Mouse (Mus musculus) limb, embryonic 10.5 days (tissue): ENCODE results near the gene Usp48. TPM values are rescaled to one million over a fixed set of nuclear protein-coding genes. Genes with fewer than 3 reads are reported as not detected.

Experiments
- DNase-seq: peaks from one replicate; pipeline ENCODE4 v3.0.0-alpha.2; 2017; ENCODE audit warnings: low spot score
- H3K27ac ChIP-seq: fragments of 300-500 bp; sonication (generic); 2 replicates; pipeline ENCODE4 v1.5.1; 2016; ENCODE audit warnings: mild to moderate bottlenecking
- H3K27me3 ChIP-seq: fragments of 300-500 bp; sonication (generic); 2 replicates; pipeline ENCODE4 v1.6.1; 2016; ENCODE audit warnings: low read depth, mild to moderate bottlenecking; ENCODE audit not compliant: poor library complexity, severe bottlenecking
- H3K36me3 ChIP-seq: fragments of 300-500 bp; sonication (generic); 2 replicates; pipeline ENCODE4 v1.6.1; 2016; ENCODE audit warnings: mild to moderate bottlenecking, moderate library complexity
- H3K4me1 ChIP-seq: fragments of 300-500 bp; sonication (generic); 2 replicates; pipeline ENCODE4 v1.6.1; 2016
- H3K4me3 ChIP-seq: fragments of 300-500 bp; sonication (generic); 2 replicates; pipeline ENCODE4 v1.5.1; 2016; ENCODE audit warnings: mild to moderate bottlenecking, moderate library complexity
- H3K9me3 ChIP-seq: fragments of 300-500 bp; sonication (generic); replicated peaks from 2 replicates; pipeline ENCODE4 v1.6.1; 2016; ENCODE audit warnings: mild to moderate bottlenecking
- WGBS: fragments of 180-500 bp; shearing (Covaris S2); methylation state at CpG from one replicate; pipeline ENCODE4 v1.1.7; 2016; 5-methylcytosine and 5-hydroxymethylcytosine counted together
- polyA plus RNA-seq: library from polyadenylated mRNA; unstranded; fragments of >200 nt; fragmentation: Nextera tagmentation; extraction: Ambion mirVana; gene quantifications from 2 replicates; pipeline ENCODE4 v1.2.1, GENCODE M21; 2016

The Usp48 gene
- polyA plus RNA-seq, 1 experiment from 2014 or later, result 80.2 TPM

DNA sequence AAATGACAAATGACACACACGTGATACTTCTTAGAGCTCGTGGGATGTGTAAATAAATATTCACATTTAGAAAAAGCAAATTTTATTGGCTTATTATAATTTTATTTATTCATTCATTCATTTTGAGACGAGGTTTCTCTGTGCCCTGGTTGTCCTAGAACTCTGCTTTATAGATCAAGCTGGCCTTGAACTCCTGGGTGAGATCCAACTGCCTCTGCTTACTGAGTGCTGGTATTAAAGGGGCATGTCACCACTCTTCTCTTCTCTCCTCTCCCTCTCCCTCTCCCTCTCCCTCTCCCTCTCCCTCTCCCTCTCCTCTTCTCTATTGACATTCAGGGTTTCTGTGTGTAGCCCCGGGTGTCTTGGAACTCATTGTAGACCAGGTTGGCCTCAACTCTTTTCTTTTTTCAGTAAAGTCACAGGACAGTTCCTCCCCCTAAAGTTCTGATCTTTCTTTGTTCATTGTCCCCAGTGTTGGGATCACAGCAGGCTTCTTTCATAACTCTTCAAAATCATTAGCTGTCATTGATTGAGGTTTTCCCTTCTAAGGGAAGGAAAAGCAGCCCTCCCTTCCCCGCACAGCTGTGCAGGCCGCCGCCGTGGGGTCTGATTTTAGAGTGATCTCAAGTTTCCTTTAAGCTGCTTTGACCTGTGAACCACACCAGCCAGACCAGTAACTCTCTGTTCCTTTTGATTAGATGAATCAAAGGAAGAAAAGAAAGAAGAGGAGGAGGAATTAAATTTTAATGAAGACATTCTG lies 34.1 kb downstream of the Usp48 start:
- no peaks in the 10 kb centered on the region for H3K4me1 ChIP-seq
- H3K27me3 ChIP-seq, result no peaks in the 10 kb centered on the region
- WGBS, result 79% methylated on average over 8 of the region's 8 CpGs
- H3K9me3 ChIP-seq, result no peaks in the 10 kb centered on the region
- H3K36me3 ChIP-seq, result peaks cover 99% of the 10 kb centered on the region
- no peak for DNase-seq
- H3K27ac ChIP-seq, result no peak overlapping the region
- H3K4me3 ChIP-seq, result no peak overlapping the region

DNA sequence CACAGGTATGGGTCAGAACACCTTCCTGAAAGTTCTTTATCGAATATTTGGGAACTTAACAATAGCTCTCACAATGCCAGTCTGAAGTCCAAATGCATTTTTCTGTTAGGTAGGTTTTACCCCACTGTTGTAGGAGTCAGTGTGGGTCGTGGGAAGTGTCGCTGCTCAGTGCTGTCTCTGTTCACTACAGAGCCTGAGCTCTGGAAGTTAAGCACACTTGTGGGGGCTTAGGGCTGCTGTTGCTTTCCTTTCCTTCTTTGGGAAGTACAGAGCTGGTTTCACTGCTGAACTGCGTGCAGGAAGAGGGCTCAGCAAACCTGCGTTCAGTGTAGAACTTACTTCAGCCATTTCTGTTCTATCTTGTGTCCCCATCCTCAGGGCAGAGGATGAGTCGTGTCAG lies 34.8 kb downstream of the Usp48 start:
- Histone ChIP-seq H3K4me3 (no peak overlapping the region), H3K9me3 (no peaks in the 10 kb centered on the region), H3K4me1 (no peaks in the 10 kb centered on the region), H3K27me3 (no peaks in the 10 kb centered on the region), H3K36me3 (peaks cover 99% of the 10 kb centered on the region), H3K27ac (no peak overlapping the region)
- no peak for DNase-seq
- WGBS, result 89% methylated on average over 6 of the region's 6 CpGs

DNA sequence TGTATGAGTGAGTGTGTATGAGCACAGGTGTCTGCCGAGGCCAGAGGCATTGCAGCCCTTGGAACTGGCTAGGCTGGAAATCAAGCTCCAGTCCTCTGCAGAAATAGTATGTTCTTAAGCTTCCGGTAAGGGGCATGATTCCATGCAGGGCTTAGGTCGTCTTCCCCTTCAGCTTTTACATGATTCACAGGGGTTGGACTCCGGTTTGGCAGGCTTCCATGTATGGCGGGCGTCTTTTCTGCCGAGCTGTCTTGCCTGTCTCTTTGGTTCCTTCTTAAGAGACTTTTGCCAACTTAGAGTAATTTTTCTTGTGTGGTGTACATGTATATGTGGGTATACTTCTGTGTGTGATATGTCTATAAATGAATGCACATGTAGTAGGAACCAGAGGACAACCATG lies 35.8 kb downstream of the Usp48 start:
- H3K9me3 ChIP-seq, result no peaks in the 10 kb centered on the region
- no peak overlapping the region for H3K27ac ChIP-seq
- 97% methylated on average over 7 of the region's 7 CpGs for WGBS
- no peaks in the 10 kb centered on the region for H3K27me3 ChIP-seq
- no peaks in the 10 kb centered on the region for H3K4me1 ChIP-seq
- no peak overlapping the region for H3K4me3 ChIP-seq
- DNase-seq, result no peak
- H3K36me3 ChIP-seq, result peaks cover 99% of the 10 kb centered on the region

DNA sequence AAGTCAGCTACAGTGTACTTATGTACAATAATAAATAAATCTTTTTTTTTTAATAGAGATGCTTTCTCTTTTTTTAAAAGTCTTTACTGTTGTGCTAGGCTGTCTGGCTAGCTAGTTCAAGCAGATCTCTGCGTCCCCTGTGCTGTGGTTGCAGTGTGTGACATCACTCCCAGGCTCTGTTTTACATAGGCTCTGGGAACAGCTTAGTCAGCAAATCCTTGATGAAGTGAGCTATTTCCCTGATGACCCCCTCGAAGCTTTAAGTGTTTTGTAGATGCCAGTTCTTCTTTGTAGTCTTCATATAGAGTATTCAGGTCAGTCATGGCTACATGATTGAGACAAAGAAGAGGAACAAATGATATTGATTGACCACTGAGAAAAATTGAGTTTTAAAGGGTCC lies 36.6 kb downstream of the Usp48 start:
- Histone ChIP-seq H3K36me3 (peaks cover 99% of the 10 kb centered on the region), H3K4me1 (no peaks in the 10 kb centered on the region), H3K27ac (no peak overlapping the region), H3K9me3 (no peaks in the 10 kb centered on the region), H3K27me3 (no peaks in the 10 kb centered on the region), H3K4me3 (no peak overlapping the region)
- no peak for DNase-seq
- WGBS, result 90% methylated on average over 2 of the region's 2 CpGs

DNA sequence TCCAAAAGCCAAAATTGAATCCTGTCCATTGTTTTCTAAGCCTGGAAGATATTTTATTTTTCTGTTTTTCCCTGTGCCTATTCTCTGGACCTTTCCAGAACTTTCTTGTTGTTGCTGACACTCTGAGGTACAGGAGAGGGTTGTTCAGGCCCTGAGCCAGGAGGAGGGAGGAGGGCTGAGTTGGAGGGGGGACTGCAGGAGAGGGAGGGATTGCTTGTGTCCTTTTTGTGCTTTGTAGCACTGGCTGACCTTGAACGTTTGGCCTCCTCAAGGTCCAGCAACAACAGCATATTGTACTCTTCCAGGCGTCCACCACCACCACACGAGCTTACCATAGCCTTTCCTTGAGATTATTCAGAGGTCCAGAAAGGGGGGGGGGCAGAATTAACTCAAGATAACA lies 38.0 kb downstream of the Usp48 start:
- Histone ChIP-seq H3K27ac (no peak overlapping the region), H3K27me3 (no peaks in the 10 kb centered on the region), H3K4me1 (no peaks in the 10 kb centered on the region), H3K4me3 (no peak overlapping the region), H3K36me3 (peaks cover 99% of the 10 kb centered on the region), H3K9me3 (no peaks in the 10 kb centered on the region)
- 90% methylated on average over 3 of the region's 3 CpGs for WGBS
- DNase-seq, result no peak

DNA sequence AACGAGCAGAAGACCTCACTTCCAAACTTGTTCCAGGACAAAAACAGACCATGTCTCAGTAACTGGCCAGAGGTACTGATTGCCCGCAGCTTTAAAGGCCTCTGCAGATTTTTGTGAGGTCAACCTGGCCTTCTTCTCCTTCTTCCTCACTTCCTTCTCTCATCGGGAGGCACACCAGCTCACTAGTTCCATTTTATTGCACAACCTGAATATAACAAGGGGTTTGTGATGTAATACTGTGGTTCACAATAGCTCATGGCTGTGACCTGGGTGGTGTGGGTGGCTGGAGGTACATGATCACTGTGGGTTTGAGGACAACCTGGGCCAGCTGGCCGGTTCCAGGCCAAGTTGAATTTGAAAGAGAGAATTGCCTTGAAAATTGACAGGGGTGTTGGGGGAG lies 39.8 kb downstream of the Usp48 start:
- no peak overlapping the region for H3K27ac ChIP-seq
- peaks cover 99% of the 10 kb centered on the region for H3K36me3 ChIP-seq
- no peaks in the 10 kb centered on the region for H3K27me3 ChIP-seq
- 92% methylated on average over 4 of the region's 4 CpGs for whole genome bisulfite sequencing
- no peaks in the 10 kb centered on the region for H3K9me3 ChIP-seq
- H3K4me3 ChIP-seq, result no peak overlapping the region
- no peaks in the 10 kb centered on the region for H3K4me1 ChIP-seq
- DNase-seq, result no peak

DNA sequence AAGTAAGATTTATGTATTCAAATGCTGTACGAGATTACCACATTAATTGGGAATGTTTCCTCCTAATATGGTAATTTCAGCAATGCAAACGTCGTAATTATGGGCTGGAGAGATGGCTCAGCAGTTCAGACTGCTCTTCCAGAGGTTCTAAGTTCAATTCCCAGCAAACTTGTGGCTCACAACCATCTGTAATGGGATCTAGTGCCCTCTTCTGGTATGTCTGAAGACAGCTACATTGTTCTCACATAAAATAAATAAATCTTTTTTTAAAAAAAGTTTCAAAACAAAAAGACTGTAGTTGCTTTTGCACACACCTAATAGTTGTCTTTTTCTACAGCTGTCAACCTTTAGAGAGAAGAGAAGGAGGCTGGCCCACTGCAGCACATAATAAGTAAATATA lies 43.0 kb downstream of the Usp48 start:
- DNase-seq, result no peak
- no peaks in the 10 kb centered on the region for H3K27me3 ChIP-seq
- H3K36me3 ChIP-seq, result peaks cover 99% of the 10 kb centered on the region
- H3K9me3 ChIP-seq, result no peaks in the 10 kb centered on the region
- WGBS, result 94% methylated on average over 3 of the region's 3 CpGs
- no peaks in the 10 kb centered on the region for H3K4me1 ChIP-seq
- H3K27ac ChIP-seq, result no peak overlapping the region
- no peak overlapping the region for H3K4me3 ChIP-seq

DNA sequence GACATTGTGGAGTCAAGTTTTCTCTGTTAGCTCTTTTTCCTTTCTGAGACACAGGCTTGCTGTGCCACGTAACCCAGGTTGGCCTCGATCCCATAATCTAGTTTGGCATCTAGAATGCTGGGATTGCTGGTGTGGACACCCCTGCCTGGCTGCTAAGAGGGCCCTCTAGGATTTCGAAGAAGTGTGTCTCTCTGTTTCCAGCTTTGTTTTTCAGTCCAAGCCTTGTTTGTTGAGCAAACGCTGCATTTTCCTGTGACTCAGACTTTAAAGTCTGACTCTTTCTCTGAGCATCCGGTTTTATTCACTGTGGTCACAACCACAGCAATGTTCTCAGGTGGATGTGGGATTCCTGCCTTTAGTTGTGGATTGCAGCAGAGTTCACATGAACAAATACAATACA lies 48.0 kb downstream of the Usp48 start:
- H3K4me3 ChIP-seq, result no peak overlapping the region
- no peaks in the 10 kb centered on the region for H3K9me3 ChIP-seq
- no peak overlapping the region for H3K27ac ChIP-seq
- WGBS, result 94% methylated on average over 5 of the region's 5 CpGs
- DNase-seq, result no peak
- H3K36me3 ChIP-seq, result peaks cover 99% of the 10 kb centered on the region
- H3K27me3 ChIP-seq, result no peaks in the 10 kb centered on the region
- H3K4me1 ChIP-seq, result no peaks in the 10 kb centered on the region

DNA sequence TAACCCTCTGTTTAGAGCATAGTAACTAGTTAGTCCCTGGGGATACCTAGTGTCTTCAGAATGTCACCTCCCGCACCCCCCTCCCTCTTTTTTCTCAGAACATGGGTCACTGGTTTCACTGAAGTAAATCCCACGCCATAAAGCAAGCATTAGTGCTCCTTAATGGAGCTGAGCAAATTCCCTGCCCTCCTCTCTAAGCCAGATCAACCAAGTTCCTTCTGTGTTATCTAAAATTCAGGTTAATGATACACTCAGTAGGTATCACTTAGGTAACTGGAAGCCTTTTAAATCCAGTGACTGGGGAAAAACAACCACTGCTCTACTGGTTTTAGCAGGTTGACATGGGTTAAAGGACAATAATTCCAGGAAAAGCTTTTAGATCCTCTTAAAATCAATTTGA lies 48.5 kb downstream of the Usp48 start:
- 75% methylated on average over 2 of the region's 2 CpGs for WGBS
- no peaks in the 10 kb centered on the region for H3K27me3 ChIP-seq
- no peak overlapping the region for H3K4me3 ChIP-seq
- no peak for DNase-seq
- peaks cover 99% of the 10 kb centered on the region for H3K36me3 ChIP-seq
- H3K9me3 ChIP-seq, result no peaks in the 10 kb centered on the region
- no peaks in the 10 kb centered on the region for H3K4me1 ChIP-seq
- no peak overlapping the region for H3K27ac ChIP-seq

DNA sequence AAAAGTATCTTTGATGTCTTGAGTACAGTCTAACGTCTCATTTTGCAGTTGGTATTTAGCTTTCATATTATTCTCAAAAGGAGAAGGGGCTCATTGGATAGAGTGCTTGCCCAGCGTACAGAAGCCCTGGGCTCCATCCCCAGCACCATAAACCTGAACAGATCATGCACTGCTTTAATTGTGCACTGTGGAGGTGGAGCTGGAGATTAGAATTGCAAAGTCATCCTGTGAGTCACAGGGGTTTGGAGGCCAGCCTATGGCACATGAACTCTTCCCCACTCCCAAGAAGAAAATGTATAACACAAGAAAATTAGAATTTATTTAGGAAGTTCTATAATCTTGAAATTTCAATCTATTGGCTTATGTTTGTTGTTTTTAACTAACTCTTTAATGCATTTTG lies 49.9 kb downstream of the Usp48 start:
- H3K36me3 ChIP-seq, result peaks cover 98% of the 10 kb centered on the region
- H3K9me3 ChIP-seq, result no peaks in the 10 kb centered on the region
- H3K4me3 ChIP-seq, result no peak overlapping the region
- WGBS, result 92% methylated on average over 2 of the region's 2 CpGs
- H3K27me3 ChIP-seq, result no peaks in the 10 kb centered on the region
- H3K27ac ChIP-seq, result no peak overlapping the region
- H3K4me1 ChIP-seq, result no peaks in the 10 kb centered on the region
- no peak for DNase-seq

DNA sequence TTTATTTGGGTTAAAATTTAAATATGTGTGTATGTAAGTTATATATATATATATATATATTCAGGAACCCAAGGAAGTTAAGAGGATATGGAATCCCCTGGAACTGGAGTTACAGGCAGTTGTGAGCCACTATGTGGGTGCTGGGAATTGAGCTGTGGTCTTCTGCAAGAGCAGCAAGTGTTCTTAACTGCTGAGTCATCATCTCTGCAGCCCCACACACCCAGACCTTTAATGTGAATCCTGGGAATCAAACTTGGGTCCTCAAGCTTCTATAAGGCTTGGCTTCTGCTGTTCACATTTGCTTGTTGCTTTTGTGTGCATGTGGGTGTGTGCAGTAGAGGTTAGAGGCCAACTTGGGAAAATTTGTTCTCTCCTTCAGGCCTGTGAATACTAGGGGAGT lies 52.7 kb downstream of the Usp48 start:
- Histone ChIP-seq H3K27ac (no peak overlapping the region), H3K36me3 (peaks cover 98% of the 10 kb centered on the region), H3K4me1 (no peaks in the 10 kb centered on the region), H3K9me3 (no peaks in the 10 kb centered on the region), H3K27me3 (no peaks in the 10 kb centered on the region), H3K4me3 (no peak overlapping the region)
- DNase-seq, result no peak

DNA sequence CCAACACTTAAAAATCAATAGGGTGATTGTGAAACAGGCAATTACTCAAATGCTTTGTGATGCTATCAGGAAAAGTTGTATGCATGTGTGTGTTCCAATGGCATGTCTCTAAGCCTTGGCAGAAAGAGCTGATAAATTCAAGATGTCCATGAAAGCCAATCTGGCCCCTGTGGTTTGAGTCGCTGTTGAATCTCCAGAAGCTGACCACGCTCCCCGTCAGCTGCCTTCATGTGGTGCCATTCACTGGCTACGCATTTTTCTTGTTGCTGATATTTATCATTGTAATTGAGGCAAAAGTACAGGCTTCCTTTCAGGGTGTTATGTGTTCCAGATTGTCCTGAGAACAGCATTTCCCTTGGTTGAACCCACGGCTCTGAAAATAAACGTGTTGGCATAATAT lies 54.1 kb downstream of the Usp48 start:
- no peaks in the 10 kb centered on the region for H3K4me1 ChIP-seq
- peaks cover 98% of the 10 kb centered on the region for H3K36me3 ChIP-seq
- no peak overlapping the region for H3K27ac ChIP-seq
- H3K27me3 ChIP-seq, result no peaks in the 10 kb centered on the region
- no peak overlapping the region for H3K4me3 ChIP-seq
- WGBS, result 92% methylated on average over 6 of the region's 6 CpGs
- no peaks in the 10 kb centered on the region for H3K9me3 ChIP-seq
- no peak for DNase-seq

DNA sequence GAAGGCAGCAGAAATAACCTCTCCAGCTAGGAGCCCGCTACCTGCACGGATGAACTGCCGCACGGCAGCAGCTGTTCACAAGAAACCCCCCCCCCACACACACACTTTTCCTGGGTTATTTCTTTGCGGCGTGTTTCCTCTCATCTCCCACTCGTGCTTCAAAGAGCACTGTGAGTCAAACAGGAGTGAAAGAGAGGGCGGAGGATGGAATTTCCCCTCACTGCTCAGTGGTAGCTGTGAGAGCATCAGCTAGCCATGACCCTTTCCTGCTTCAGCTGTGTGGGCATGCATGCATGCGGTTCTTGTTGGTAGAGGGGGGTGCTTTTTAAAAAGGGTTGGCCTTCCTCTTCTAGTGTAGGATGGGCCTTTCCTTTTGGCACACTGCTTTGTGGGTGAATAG lies 54.7 kb downstream of the Usp48 start:
- WGBS, result 93% methylated on average over 9 of the region's 9 CpGs
- no peaks in the 10 kb centered on the region for H3K4me1 ChIP-seq
- H3K27ac ChIP-seq, result no peak overlapping the region
- no peaks in the 10 kb centered on the region for H3K9me3 ChIP-seq
- DNase-seq, result no peak
- no peak overlapping the region for H3K4me3 ChIP-seq
- H3K27me3 ChIP-seq, result no peaks in the 10 kb centered on the region
- peaks cover 98% of the 10 kb centered on the region for H3K36me3 ChIP-seq

DNA sequence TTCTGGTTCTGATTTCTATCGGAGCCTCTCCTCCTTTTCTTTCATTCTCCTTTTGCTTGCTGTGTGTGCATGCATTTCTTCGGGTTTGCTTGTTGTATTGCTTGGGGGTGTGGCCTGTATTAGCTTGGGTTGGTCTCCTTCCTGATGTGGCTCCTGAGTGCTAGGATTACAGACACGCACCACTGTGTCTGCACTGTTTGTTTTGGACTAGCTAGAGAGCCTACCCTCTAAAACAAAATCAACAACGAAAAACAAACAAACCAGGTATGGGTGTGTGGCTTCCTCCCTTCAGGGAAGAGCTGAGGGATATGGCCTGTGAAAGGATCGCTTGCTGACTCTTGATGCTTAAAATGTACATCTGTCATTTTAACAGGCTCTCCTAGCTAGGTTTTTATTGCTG lies 57.4 kb downstream of the Usp48 start:
- WGBS, result 88% methylated on average over 5 of the region's 5 CpGs
- H3K36me3 ChIP-seq, result peaks cover 98% of the 10 kb centered on the region

More for the DNA sequence above, 57.4 kb downstream of the Usp48 start:
- Histone ChIP-seq H3K4me1 (no peaks in the 10 kb centered on the region), H3K4me3 (no peak overlapping the region), H3K27me3 (no peaks in the 10 kb centered on the region), H3K9me3 (no peaks in the 10 kb centered on the region), H3K27ac (no peak overlapping the region)
- DNase-seq, result no peak
